Mouse (Mus musculus): ENCODE data around the gene Dnaic2.

Gene Dnaic2

DNA sequence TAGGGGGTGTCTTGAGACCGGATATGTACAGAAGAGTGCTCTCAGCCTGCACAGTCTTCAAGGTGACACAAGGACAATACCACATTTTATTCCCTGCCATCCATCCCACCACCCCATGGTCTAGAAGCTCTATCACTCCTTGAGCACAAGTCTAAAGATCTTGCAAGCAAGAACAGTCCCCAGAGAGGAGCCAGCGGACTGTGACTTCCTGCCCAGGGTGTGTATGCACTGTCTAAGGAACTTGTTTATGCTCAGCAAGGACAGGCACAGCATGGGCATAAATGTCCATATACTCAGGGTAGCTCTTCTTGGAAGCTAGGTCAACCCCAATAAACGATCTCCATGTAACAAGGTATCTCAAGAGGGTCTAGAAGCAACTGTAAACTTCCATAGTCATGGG is 70.8 kb downstream of the Dnaic2 start:
- in situ Hi-C loops (cut with MboI, MseI) = no loop called here

DNA sequence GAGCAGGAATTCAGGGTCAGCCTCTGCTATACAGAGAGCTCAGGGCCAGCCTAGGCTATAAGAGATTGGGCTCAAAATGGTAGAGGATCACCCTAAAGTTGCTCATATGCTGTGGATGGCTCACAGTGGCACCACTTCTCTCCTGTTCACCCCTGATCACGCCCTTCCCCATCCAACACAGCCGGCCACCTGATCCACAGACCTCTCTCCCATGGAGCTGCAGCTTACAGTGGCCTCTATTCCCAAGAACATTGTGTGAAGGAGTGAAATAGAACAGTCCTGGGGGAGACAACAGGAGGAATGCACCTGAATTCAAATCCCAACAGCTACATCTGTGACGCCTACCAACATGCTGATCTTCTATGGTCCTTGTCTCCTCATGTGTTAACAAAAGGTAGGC is 71.4 kb downstream of the Dnaic2 start, which contains the start of gene Gpr142:
TSS of gene Gpr142 (plus strand) at position 301 of the 400 bp plus-strand sequence.
- in situ Hi-C loops (cut with MboI, MseI) = no loop called here

DNA sequence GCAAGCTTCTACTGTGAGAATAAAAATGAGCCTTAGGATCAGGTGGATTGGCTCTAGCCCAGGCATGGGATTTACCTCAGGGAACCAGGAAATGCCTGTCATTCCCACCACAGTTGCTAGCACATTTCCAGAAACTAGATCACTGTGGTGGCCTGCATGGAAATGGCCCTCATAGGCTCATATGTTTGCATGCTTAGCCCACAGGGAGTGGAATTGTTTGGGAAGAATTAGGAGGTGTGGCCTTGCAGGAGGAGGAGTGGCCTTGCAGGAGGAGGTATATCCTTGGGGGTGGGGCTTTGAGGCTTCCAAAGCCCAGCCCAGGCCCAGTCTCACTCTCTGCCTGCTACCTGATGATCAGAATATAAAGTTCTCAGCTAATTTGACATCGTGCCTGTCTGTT is 74.7 kb downstream of the Dnaic2 start:
- in situ Hi-C loops (cut with MboI, MseI) = no loop called here

DNA sequence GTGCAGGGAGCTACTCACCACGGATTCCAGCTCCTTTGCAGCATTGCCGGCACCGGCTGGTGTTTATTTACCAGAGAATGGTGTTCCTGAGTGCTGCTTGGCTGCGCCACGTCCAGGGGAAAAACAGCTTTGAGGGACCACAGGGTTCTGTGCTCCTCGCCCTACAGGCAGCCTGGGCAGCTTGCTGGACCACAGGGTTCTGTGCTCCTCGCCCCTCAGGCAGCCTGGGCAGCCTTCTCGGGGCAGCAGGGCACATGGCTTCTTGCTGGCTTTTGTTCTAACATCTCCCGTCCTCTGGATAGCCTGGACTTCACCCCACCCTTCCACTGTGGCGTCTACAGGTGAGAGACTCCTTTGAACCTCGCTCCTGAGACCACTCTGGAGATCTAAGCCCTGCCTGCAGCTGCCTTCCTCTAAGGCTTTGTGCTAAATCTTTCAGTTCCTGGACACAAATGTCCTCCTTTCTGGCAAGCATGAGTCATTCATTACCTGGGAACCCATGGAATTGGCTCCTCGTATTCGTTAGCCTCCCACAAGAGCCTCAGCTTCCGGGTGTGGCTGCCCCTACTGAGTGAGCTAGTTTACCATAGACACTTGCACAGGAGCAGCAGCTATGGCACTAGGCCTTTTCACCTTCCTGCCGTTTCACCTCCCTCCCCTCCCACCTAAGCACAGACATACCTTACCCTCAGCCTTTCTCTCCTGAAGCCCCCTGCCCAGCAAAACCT is 75.5 kb downstream of the Dnaic2 start:
- in situ Hi-C loops (cut with MboI, MseI) = no loop called here

DNA sequence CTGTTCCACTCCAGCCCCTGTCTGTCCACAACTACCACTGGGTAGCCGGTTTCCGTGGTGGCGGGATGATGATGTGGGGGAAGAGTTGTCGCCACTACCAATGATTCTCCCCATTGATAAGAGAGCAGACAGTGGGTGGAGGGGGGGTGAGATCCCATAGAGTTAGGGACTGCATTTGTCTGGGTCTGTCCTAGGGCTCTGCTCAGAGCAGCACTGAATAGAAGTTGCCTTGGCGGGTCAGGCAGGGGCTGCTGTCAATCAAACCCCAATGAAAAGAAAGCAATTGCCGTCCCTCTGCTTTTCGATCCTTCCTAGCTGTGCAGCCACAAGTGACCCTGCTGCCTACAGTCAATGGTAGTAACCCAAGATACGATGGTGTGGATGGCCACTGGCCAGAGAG is 76.8 kb downstream of the Dnaic2 start:
- in situ Hi-C loops (cut with MboI, MseI) = no loop called here

DNA sequence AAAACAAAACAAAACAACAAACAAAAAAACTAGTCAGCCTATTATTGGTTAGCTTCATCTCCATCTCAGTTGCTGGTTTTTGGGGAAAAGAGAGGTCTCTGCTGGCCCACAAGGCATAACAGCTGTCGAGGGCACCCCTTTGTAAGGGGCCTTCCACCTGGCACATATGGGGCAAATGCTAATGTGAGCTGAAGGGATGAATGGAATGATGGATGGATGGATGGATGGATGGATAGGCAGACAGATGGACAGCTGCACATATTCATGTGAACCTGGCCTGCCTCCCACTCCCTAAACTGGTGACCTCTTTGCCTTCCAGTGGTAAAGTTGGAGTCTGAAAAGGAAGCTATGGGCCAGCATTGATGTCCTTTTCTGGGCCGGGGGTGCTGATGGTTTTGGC is 79.8 kb downstream of the Dnaic2 start:
- in situ Hi-C loops (cut with MboI, MseI) = no loop called here

Measured in T-helper 1 cell (primary cell).